Mouse (Mus musculus) mouse embryonic stem cell (cell line): ENCODE measurements around the gene Krit1.
"Not testable (repeated sequence)": the region's sequence is repeated elsewhere in the genome, so short reads cannot be mapped to it uniquely, and the experiment has no call there.

Experiments
- in situ Hi-C, 2 experiments: fragments of 300-500 bp; cut with MboI; formaldehyde crosslinking; loops; 1 replicate in 1 of 2; 3 replicates in 1 of 2; pipeline ENCODE4 v1.14.3; 2019 to 2020; ENCODE audit warnings: low sequenced_read_pairs in 2 of 2, low pct_unique_long_range_greater_than_20kb in 1 of 2, mixed read lengths in 1 of 2; ENCODE audit not compliant: unreplicated experiment in 1 of 2

The Krit1 gene

DNA sequence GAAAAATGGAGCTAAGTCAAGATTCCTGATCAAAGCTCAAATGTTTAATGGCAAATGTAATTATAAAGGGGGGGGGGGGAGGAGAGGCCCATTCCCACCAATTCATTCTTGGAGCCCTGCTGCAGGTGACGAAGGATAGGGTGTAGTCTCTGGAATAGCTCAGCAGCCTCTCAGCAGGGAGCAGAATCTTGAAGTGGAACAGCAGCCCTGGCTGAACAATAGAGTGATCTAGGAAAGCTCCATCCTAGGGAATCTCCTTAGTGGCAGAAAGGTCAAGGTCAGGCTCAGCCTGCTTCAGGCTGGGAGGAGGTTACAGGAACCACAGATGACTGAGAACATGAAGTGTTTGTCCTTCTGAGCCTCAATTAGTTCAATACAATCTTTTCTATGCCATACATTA, 69.4 kb downstream of the Krit1 start:
- in situ Hi-C loops, result no loop called here

DNA sequence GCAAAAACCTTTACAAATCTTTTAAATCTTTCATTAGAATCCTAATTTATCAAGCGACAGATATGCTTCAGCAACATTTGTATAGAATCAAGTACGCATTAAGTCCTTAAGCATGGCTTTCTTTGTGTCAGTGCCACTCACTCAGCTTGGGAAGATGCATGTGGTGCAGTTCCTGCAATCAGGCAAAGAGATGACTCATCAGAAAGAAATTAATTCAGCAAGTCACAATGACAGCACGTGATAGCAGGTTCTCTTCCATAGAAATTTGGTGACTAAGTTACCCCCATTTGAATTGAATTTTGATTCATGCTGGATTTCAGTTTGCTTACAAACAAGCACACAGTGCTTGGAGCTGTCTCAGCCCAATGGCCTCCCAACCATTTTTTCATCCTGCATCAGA, 70.5 kb downstream of the Krit1 start:
- in situ Hi-C loops, result no loop called here

DNA sequence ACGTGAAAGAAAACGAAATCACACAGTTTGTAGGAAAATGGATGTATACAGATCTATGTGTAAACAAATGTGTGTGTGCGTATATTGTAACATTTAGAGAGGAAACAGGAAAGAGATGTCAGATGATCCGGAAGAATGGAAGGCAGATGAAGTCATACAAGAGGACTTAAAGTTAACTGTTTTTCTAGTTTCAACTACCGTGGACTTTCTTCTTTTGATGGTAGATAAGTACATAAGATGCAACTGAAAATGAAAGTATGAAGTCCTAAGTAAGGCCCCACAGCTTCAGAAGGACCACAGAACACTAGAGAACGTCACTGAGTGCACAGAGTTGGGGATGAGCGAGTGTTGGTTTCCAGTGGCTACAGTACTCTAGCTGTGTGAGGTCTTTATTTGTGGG, 83.9 kb downstream of the Krit1 start:
- in situ Hi-C loops, result not testable (repeated sequence)

DNA sequence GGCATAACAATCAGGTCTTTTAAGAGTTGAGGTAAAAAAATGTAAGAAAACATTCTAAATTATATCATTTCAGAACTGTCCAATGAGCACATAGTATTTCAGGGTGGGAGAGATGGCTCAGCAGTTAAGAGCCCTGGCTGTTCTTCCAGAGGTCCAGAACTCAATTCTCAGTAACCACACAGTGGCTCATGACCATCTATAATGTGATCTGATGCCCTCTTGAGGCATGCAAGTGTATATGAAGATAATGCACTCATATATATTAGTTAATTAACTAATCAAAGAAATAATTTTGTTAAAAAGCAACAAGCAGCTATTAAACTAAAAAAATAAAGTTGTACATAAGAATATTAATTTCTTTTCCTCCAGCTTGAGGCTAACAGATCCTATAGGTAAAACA, 86.2 kb downstream of the Krit1 start:
- in situ Hi-C loops, result no loop called here

DNA sequence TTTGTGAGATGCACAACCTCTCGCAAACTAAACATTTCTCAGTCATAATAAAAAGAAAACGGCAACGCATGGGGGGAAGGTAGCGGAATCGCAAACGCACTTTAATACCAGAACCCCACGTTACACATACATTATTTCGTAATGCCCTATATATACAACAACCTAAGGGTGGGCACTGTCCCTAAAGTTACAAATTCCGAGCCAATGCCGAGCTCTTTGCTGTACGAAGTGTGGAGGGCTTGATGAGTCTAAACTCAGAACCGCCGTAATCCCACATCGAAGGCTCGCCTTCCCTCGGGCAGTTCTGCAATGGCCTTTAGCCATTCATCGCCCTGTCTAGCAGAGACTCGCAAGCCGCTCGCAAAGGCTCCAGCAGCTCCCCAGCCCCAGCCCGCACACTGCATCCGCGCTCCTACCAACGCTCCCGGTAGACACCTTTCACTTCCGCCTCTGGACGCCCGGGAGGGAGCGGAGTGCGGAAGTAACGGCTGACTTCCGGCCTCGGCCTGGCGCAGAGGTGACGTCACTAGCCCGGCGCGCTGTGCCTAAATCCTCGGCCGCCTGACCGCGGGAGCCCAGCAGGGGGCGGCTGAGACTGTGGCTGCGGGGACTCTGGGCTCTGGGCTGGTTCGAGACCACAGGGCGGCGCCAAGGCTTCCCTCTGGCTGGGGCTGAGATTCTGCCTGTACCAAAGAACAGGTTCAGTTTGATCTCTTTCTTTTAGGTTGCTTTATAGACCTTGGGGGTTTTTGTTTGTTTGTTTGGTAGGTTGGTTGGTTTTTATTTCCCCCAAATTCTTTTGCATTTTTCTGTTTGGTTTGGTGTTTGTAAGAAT, 90.7 kb downstream of the Krit1 start, which contains the start of gene Mterf1a:
Gene Mterf1a (minus strand): TSS at position 475 of the 835 bp plus-strand sequence.
- in situ Hi-C loops, result not testable (repeated sequence)

DNA sequence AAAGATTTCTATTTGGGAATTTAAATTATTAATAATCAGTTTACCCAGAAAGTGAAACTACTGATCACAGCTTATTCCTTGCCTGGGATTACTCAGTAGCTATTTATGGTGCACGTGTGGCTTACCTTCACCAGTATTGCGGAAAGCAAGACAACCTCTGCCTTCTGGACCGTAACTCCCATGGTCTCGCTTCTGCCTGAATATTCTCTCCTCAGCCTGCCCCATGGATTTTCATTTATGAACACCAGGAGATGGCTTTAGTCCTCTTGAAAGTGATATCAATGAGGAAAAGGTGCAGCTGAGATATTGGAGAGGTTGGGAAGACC, 91.3 kb downstream of the Krit1 start:
- in situ Hi-C loops, result not testable (repeated sequence)
